Mouse (Mus musculus) kidney, adult 18-20 months (tissue): Measurements from ENCODE around the gene Phykpl.

ENCODE experiments used
- DNase-seq: peaks from one replicate; pipeline ENCODE4 v3.0.0; 2021

Gene Phykpl

GRCm38 (mm10) chr11:51584431-51585248 lies at the start of gene Phykpl:
Phykpl (plus strand) TSS chr11:51584757.
- peak; percentile 99 for DNase-seq

GRCm38 (mm10) chr11:51538388-51538787 lies 46.2 kb upstream of the Phykpl start:
- DNase-seq: no peak

- DNase-seq: no peak
Observed at GRCm38 (mm10) chr11:51538919-51539758, 45.4 kb upstream of the Phykpl start.

- DNase-seq: peak; percentile 95
Observed at GRCm38 (mm10) chr11:51539759-51540282, 44.7 kb upstream of the Phykpl start.

GRCm38 (mm10) chr11:51542424-51542823 lies 42.1 kb upstream of the Phykpl start:
- DNase-seq: no peak

- DNase-seq: no peak
Observed at GRCm38 (mm10) chr11:51543487-51544050, 41.0 kb upstream of the Phykpl start.

- no peak for DNase-seq
Observed at GRCm38 (mm10) chr11:51544413-51544812, 40.1 kb upstream of the Phykpl start.

- DNase-seq: no peak
Observed at GRCm38 (mm10) chr11:51545811-51546210, 38.7 kb upstream of the Phykpl start.

GRCm38 (mm10) chr11:51551253-51551652 lies 33.3 kb upstream of the Phykpl start:
- no peak for DNase-seq

GRCm38 (mm10) chr11:51552091-51552490 lies 32.5 kb upstream of the Phykpl start:
- no peak for DNase-seq

- no peak for DNase-seq
Observed at GRCm38 (mm10) chr11:51554590-51554989, 30.0 kb upstream of the Phykpl start.

GRCm38 (mm10) chr11:51555066-51555465 lies 29.5 kb upstream of the Phykpl start:
- DNase-seq: no peak

- no peak for DNase-seq
Observed at GRCm38 (mm10) chr11:51563276-51563675, 21.3 kb upstream of the Phykpl start.

GRCm38 (mm10) chr11:51565062-51565461 lies 19.5 kb upstream of the Phykpl start:
- DNase-seq: peak; percentile 27

- no peak for DNase-seq
Observed at GRCm38 (mm10) chr11:51565951-51566350, 18.6 kb upstream of the Phykpl start.

GRCm38 (mm10) chr11:51568801-51569200 lies 15.8 kb upstream of the Phykpl start:
- DNase-seq: no peak

- no peak for DNase-seq
Observed at GRCm38 (mm10) chr11:51576454-51576853, 8.1 kb upstream of the Phykpl start.

- DNase-seq: no peak
Observed at GRCm38 (mm10) chr11:51577587-51577986, 7.0 kb upstream of the Phykpl start.

GRCm38 (mm10) chr11:51579024-51579423 lies 5.5 kb upstream of the Phykpl start:
- DNase-seq: no peak

- DNase-seq: peak; percentile 86
Observed at GRCm38 (mm10) chr11:51582713-51583112, 1.8 kb upstream of the Phykpl start.

GRCm38 (mm10) chr11:51584057-51584430 lies 513 bp upstream of the Phykpl start:
- DNase-seq: no peak

GRCm38 (mm10) chr11:51585608-51586252 lies 1.2 kb downstream of the Phykpl start:
- DNase-seq: no peak

- DNase-seq: no peak
Observed at GRCm38 (mm10) chr11:51586411-51586810, 1.9 kb downstream of the Phykpl start.
